Mouse (Mus musculus) stomach, embryonic 14.5 days (tissue): Measurements from ENCODE around the gene Gm4846. TPM values are rescaled to one million over a fixed set of nuclear protein-coding genes. Genes with fewer than 3 reads are reported as not detected.
"Not testable (repeated sequence)": the region's sequence is repeated elsewhere in the genome, so short reads cannot be mapped to it uniquely, and the experiment has no call there.

Source experiments
- ATAC-seq: fragments of 200-750 bp; cut with Nextera tagmentation; 2 replicates; pipeline ENCODE4 v1.8.0; 2017; ENCODE audit warnings: low read depth, moderate TSS enrichment; ENCODE audit not compliant: insufficient number of reproducible peaks, insufficient read depth, low FRiP score
- H3K27ac ChIP-seq: fragments of 300-500 bp; sonication (generic); 2 replicates; pipeline ENCODE4 v1.5.1; 2014; ENCODE audit warnings: mild to moderate bottlenecking, low read length, moderate library complexity, mixed read lengths
- H3K27me3 ChIP-seq: fragments of 300-500 bp; sonication (generic); 2 replicates; pipeline ENCODE4 v1.6.1; 2014; ENCODE audit warnings: low read length, control low read depth, mixed read lengths; ENCODE audit not compliant: control insufficient read depth, insufficient read depth
- H3K36me3 ChIP-seq: fragments of 300-500 bp; sonication (generic); 2 replicates; pipeline ENCODE4 v1.6.1; 2014; ENCODE audit warnings: mild to moderate bottlenecking, control low read depth, low read length, moderate library complexity, mixed read lengths; ENCODE audit not compliant: control insufficient read depth, insufficient read depth
- H3K4me1 ChIP-seq: fragments of 300-500 bp; sonication (generic); 2 replicates; pipeline ENCODE4 v1.6.1; 2014; ENCODE audit warnings: low read length, control low read depth, mixed read lengths; ENCODE audit not compliant: control insufficient read depth, insufficient read depth
- H3K4me2 ChIP-seq: fragments of 300-500 bp; sonication (generic); replicated peaks from 2 replicates; pipeline ENCODE4 v1.6.1; 2014; ENCODE audit warnings: low read depth, low read length, control low read depth
- H3K4me3 ChIP-seq: fragments of 300-500 bp; sonication (generic); 2 replicates; pipeline ENCODE4 v1.5.1; 2014; ENCODE audit warnings: low read depth, low read length, control low read depth
- H3K9ac ChIP-seq: fragments of 300-500 bp; sonication (generic); replicated peaks from 2 replicates; pipeline ENCODE4 v1.6.1; 2014; ENCODE audit warnings: low read depth, mild to moderate bottlenecking, control low read depth, low read length, moderate library complexity, mixed read lengths
- H3K9me3 ChIP-seq: fragments of 300-500 bp; sonication (generic); 2 replicates; pipeline ENCODE4 v1.6.1; 2016; ENCODE audit warnings: low read depth, low read length, control low read depth; ENCODE audit not compliant: control insufficient read depth
- WGBS: fragments of 180-500 bp; shearing (Covaris S2); extraction: QIAGEN DNeasy Blood & Tissue Kit; methylation state at CpG from one replicate; pipeline ENCODE4 v1.1.7; 2014; 5-methylcytosine and 5-hydroxymethylcytosine counted together
- polyA plus RNA-seq: library from polyadenylated mRNA; unstranded; fragments of >200 nt; fragmentation: Nextera tagmentation; extraction: Ambion mirVana; gene quantifications from 2 replicates; pipeline ENCODE4 v1.2.1, GENCODE M21; 2014

The Gm4846 gene
- not detected in 2 replicates for polyA plus RNA-seq

DNA sequence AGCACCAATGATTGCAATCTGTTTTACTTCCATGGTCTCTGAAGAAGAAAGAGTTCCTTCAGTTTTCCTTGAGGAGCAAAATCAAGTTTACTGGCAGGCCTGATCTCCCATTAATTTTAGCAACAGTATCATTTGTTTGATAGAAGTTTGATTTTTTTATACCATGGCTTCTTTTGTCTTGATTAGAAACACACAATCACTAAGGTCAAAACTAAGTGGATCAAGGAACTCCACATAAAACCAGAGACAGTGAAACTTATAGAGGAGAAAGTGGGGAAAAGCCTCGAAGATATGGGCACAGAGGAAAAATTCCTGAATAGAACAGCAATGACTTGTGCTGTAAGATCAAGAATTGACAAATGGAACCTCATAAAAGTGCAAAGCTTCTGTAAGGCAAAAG is at the start of gene Gm4846:
Gene Gm4846, minus strand, starts transcription at position 101 of the 400 bp plus-strand sequence.
- H3K27ac ChIP-seq, H3K4me1 ChIP-seq, H3K9me3 ChIP-seq, H3K36me3 ChIP-seq, H3K4me2 ChIP-seq, ATAC-seq, H3K4me3 ChIP-seq, H3K9ac ChIP-seq, H3K27me3 ChIP-seq: not testable (repeated sequence)
- WGBS, result 57% methylated on average over 1 of the region's 1 CpGs

DNA sequence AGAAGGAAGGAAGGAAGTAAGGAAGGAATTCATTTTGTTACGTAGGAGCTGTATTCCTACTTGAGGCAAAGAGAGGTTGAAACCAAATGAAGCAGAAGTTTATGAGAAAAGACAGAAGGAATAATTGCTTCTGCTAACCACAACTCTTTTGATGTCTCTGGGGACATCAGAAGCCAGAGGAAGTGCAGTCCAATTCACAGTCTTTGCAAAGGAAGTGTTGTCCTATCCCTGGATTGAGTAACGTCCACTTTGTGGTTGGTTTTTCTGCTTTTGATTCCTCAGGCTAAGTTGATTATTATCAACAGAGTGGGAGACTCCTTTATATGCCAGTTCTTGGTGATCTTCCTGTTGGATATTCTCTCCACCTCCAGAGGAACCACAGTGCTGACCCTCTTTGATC is 34.1 kb upstream of the Gm4846 start:
- not testable (repeated sequence) for H3K9me3 ChIP-seq, ATAC-seq, H3K27ac ChIP-seq, H3K4me2 ChIP-seq, H3K4me3 ChIP-seq, H3K9ac ChIP-seq, H3K36me3 ChIP-seq, H3K27me3 ChIP-seq, H3K4me1 ChIP-seq
- 80% methylated on average over 2 of the region's 2 CpGs for WGBS

DNA sequence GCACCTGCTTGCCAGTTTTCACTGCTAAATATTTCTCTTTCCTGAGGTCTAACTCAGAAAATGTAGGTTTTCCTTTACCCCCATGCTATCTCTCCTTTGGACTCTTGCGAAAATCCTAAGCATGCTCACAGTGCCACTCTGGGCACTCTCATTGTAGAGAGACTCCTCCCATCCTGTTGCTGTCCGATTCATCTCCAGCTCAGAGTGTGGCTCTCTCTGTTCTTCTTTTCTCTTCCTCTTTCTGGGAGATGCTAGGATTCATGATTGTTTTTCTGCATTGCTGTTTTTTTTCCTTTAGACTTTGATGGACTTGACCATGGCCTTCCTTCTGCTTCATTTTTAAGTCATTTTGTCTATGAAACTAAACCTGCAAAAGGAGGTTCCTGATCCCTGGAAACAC is 27.3 kb upstream of the Gm4846 start:
- not testable (repeated sequence) for ATAC-seq, H3K4me3 ChIP-seq, H3K9ac ChIP-seq, H3K27me3 ChIP-seq, H3K4me2 ChIP-seq, H3K4me1 ChIP-seq, H3K27ac ChIP-seq, H3K9me3 ChIP-seq, H3K36me3 ChIP-seq
- 87% methylated on average over 2 of the region's 2 CpGs for WGBS

DNA sequence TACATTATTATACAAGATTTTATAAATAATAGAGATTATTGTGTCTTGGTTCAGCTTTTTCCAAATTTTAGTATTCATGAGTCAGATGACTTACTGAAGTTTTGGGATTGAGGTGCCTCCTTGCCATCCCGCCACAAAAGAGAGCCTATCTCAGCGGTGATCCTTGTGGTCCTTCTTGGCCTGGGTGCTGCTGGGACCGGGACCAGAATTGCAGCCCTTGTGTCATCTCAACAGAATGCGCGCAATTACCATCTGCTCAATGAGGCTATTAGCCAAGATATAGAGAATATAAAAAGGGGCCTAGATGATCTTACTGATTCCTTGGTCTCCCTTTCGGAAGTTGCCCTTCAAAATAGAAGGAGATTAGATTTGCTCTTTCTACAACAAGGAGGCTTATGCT is 22.2 kb upstream of the Gm4846 start:
- not testable (repeated sequence) for H3K4me2 ChIP-seq, H3K4me3 ChIP-seq, ATAC-seq, H3K27me3 ChIP-seq, H3K4me1 ChIP-seq, H3K9me3 ChIP-seq, H3K36me3 ChIP-seq, H3K27ac ChIP-seq, H3K9ac ChIP-seq
- 92% methylated on average over 6 of the region's 6 CpGs for WGBS

DNA sequence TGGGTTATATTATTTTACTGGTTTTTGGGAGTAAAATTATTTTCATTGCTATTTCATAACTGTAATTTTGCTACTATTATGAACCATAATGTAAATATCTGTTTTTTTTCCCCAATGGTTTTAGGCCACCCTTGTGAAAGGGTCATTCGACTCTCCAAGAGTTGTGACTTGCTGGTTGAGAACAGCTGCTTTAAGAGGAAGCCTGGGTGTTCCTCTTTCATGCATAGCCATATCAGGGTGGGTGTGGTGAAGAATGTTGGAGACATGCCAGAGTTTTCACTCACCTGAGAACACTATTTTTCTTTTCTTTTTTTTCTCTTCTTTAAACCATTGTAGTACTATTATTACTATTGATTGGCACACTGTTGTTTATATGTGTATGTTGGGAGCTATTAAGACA is 19.2 kb upstream of the Gm4846 start:
- Histone ChIP-seq H3K27ac (no peak overlapping the region), H3K27me3 (no peaks in the 10 kb centered on the region), H3K9ac (no peak overlapping the region), H3K4me2 (no peak overlapping the region), H3K9me3 (no peaks in the 10 kb centered on the region), H3K36me3 (no peaks in the 10 kb centered on the region), H3K4me3 (no peak overlapping the region), H3K4me1 (no peaks in the 10 kb centered on the region)
- no peak for ATAC-seq
- WGBS, result 96% methylated on average over 1 of the region's 1 CpGs

DNA sequence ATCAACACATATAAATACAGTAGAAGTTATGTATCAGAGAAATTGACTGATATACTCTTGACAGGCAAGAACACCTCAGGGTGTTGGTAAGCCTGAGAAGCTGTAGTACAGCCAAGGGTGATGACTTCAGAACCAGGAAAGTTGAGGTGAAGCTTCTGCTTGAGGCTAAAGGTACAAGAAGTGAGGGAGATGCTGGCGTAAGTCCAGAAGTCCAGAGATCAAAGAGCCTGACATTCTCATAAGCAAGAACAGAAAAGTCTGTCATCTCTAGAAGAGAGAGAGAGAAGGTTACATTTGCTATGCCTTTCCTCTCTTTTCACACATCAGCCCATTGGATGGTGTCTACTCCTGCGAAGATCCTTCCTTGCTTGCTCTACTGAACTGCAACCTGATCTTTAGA is 6.8 kb upstream of the Gm4846 start:
- H3K9ac ChIP-seq, H3K4me1 ChIP-seq, H3K36me3 ChIP-seq, H3K27ac ChIP-seq, H3K9me3 ChIP-seq, H3K4me3 ChIP-seq, ATAC-seq, H3K27me3 ChIP-seq, H3K4me2 ChIP-seq: not testable (repeated sequence)
- WGBS, result 89% methylated on average over 2 of the region's 2 CpGs

DNA sequence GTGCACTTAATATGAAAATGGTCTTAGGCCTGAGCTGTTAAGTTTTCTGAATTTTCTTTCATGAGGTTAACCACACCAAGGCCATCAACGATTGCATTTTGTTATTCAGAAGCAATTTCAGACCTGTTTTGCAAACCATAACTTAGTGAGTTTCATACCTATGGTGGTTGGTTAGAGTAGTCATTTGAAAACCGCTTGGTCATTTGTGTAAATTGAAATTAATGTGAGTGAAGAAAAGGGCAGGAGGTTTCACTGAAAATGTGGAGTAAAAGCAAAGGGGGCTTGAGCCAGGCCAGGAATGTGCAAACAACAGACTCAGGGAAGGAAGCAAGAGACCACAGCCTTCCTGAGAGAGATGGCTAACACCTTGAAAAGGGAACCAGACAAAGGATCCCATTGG is 17.9 kb downstream of the Gm4846 start:
- H3K9ac ChIP-seq, result no peak overlapping the region
- no peak overlapping the region for H3K4me2 ChIP-seq
- no peak for ATAC-seq
- no peaks in the 10 kb centered on the region for H3K4me1 ChIP-seq
- no peak overlapping the region for H3K27ac ChIP-seq
- no peaks in the 10 kb centered on the region for H3K27me3 ChIP-seq
- no peaks in the 10 kb centered on the region for H3K9me3 ChIP-seq
- H3K4me3 ChIP-seq, result no peak overlapping the region
- no peaks in the 10 kb centered on the region for H3K36me3 ChIP-seq
- WGBS, result 93% methylated on average over 2 of the region's 2 CpGs

DNA sequence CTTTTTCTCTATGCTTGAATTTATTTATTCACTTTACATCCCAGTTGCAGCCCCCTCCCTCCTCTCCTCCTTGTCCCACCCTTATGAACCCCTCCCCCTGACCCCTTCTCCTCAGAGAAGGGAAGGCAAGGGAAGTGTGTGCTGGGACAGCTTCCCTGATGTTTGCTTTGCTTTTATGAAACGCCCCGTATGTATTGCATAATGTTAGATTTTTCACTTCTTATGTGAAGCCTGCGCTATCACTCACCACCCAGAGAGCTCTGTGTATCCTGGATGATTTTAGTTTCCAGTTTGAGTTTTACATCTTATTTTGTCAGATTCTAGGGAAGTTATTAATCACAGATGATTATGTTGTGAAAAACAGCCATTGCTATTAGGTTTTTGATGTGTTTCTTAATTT is 30.2 kb downstream of the Gm4846 start:
- H3K27me3 ChIP-seq, result no peaks in the 10 kb centered on the region
- ATAC-seq, result no peak
- 84% methylated on average over 3 of the region's 3 CpGs for WGBS
- H3K4me3 ChIP-seq, result no peak overlapping the region
- no peak overlapping the region for H3K9ac ChIP-seq
- H3K9me3 ChIP-seq, result no peaks in the 10 kb centered on the region
- H3K36me3 ChIP-seq, result no peaks in the 10 kb centered on the region
- H3K4me1 ChIP-seq, result no peaks in the 10 kb centered on the region
- no peak overlapping the region for H3K27ac ChIP-seq
- H3K4me2 ChIP-seq, result no peak overlapping the region

DNA sequence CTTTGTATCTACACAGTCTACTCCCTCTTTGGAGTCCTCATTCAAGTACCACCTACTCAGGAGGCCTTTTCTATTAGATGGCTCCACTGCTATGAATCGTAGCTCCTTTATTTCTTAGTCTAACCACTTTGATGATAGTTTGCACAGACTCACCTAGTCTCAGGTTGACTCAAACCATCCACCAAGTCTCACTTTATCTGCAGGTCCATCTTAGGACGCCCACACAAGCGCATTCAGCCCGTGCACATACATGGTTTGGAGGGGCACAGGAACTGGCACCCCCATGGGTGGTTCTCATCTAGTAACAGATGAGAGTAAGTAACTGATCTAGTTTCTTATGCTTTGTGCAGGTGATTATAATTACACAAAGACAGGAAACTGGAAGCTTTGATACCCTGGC is 34.8 kb downstream of the Gm4846 start:
- Histone ChIP-seq H3K27me3 (no peaks in the 10 kb centered on the region), H3K4me2 (no peak overlapping the region), H3K4me3 (no peak overlapping the region), H3K36me3 (no peaks in the 10 kb centered on the region), H3K4me1 (no peaks in the 10 kb centered on the region), H3K9ac (no peak overlapping the region), H3K27ac (no peak overlapping the region), H3K9me3 (no peaks in the 10 kb centered on the region)
- no peak for ATAC-seq
- WGBS, result 89% methylated on average over 4 of the region's 4 CpGs
